Mouse (Mus musculus) heart, adult 2 months (tissue): ENCODE data around the gene Limch1.

ENCODE experiments used
- CTCF ChIP-seq: fragments of 200-600 bp; IDR thresholded peaks from 2 replicates; pipeline ENCODE4 v1.8.1; 2022; ENCODE audit warnings: antibody characterized with exemption, mild to moderate bottlenecking, moderate library complexity
- POLR2A ChIP-seq: fragments of 200-500 bp; IDR thresholded peaks from 2 replicates; pipeline ENCODE4 v1.6.1; 2011; ENCODE audit warnings: mild to moderate bottlenecking, low read depth, low read length, control low read depth; ENCODE audit not compliant: insufficient read depth

- TF ChIP-seq CTCF = no peak
- TF ChIP-seq POLR2A = no peak
Observed at GRCm38 (mm10) chr5:66750641-66751040, 5.0 kb downstream of the Limch1 start.
